Mouse (Mus musculus): ENCODE measurements around the gene Cdc42ep5.

DNA sequence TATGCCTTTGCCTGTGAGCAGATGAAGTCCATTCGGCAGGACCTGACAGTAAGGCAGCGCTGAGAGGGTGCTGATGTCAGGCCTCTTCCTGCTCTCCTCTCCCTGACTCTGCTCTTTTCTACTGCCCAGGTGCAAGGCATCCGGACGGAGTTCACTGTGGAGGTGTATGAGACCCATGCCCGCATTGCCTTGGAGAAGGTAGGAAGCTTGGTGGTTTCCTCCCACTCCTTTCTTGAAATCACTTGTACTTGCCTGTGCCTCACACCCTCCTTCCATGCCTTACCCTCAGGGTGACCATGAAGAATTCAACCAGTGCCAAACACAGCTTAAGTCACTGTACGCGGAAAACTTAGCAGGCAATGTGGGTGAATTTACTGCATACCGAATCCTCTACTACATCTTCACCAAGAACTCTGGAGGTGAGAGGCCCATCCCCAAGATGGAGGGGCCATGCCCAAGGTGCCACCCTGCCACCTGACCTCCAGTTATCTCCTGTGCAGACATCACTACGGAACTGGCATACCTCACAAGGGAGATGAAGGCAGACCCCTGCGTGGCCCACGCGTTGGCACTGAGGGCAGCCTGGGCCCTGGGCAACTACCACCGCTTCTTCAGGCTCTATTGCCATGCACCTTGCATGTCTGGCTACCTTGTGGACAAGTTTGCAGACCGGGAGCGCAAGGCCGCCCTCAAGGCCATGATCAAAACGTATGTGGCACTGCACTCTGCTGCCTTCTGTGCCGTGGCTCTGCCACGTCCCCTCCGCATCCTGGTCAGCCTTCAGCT, 19.7 kb downstream of the Cdc42ep5 start:
- no peak for TF ChIP-seq GATA1 (IDR thresholded peaks at IDR 0.05; ENCODE audit: borderline replicate concordance, low read length)
- TF ChIP-seq FLI1 (IDR thresholded peaks at IDR 0.05; ENCODE audit: low read length) = no peak
